Mouse (Mus musculus) intestine, embryonic 15.5 days (tissue): ENCODE data around the gene Naaa. TPM values are rescaled to one million over a fixed set of nuclear protein-coding genes. Genes with fewer than 3 reads are reported as not detected.

ENCODE experiments used
- ATAC-seq: fragments of 200-750 bp; cut with Nextera tagmentation; 2 replicates; pipeline ENCODE4 v1.8.0; 2017; ENCODE audit warnings: moderate TSS enrichment, moderate library complexity
- H3K27ac ChIP-seq: fragments of 300-500 bp; sonication (generic); 2 replicates; pipeline ENCODE4 v1.5.1; 2015; ENCODE audit warnings: mild to moderate bottlenecking, inconsistent platforms
- H3K27me3 ChIP-seq: fragments of 300-500 bp; sonication (generic); replicated peaks from 2 replicates; pipeline ENCODE4 v1.6.1; 2015; ENCODE audit warnings: inconsistent platforms
- H3K36me3 ChIP-seq: fragments of 300-500 bp; sonication (generic); 2 replicates; pipeline ENCODE4 v1.6.1; 2015; ENCODE audit warnings: inconsistent platforms
- H3K4me1 ChIP-seq: fragments of 300-500 bp; sonication (generic); replicated peaks from 2 replicates; pipeline ENCODE4 v1.6.1; 2015; ENCODE audit warnings: inconsistent platforms
- H3K4me2 ChIP-seq: fragments of 300-500 bp; sonication (generic); replicated peaks from 2 replicates; pipeline ENCODE4 v1.6.1; 2015; ENCODE audit warnings: mild to moderate bottlenecking, inconsistent platforms
- H3K4me3 ChIP-seq: fragments of 300-500 bp; sonication (generic); replicated peaks from 2 replicates; pipeline ENCODE4 v1.5.1; 2015; ENCODE audit warnings: inconsistent platforms
- H3K9ac ChIP-seq: fragments of 300-500 bp; sonication (generic); 2 replicates; pipeline ENCODE4 v1.6.1; 2015; ENCODE audit warnings: inconsistent platforms
- H3K9me3 ChIP-seq: fragments of 300-500 bp; sonication (generic); 2 replicates; pipeline ENCODE4 v1.6.1; 2016; ENCODE audit warnings: inconsistent platforms
- WGBS: fragments of 180-500 bp; shearing (Covaris S2); methylation state at CpG from one replicate; pipeline ENCODE4 v1.1.7; 2015; 5-methylcytosine and 5-hydroxymethylcytosine counted together
- polyA plus RNA-seq: library from polyadenylated mRNA; unstranded; fragments of >200 nt; fragmentation: Nextera tagmentation; extraction: Ambion mirVana; gene quantifications from 2 replicates; pipeline ENCODE4 v1.2.1, GENCODE M21; 2015

The Naaa gene
- polyA plus RNA-seq, result 24.2 and 26.8 TPM in 2 replicates

GRCm38 (mm10) chr5:92277437-92278394, at the start of gene Naaa:
Naaa (minus strand) TSS chr5:92278170.
- no peaks in the 10 kb centered on the region for H3K36me3 ChIP-seq
- no peaks in the 10 kb centered on the region for H3K9me3 ChIP-seq
- peak within 1 kb of the TSS; percentile 70 for H3K9ac ChIP-seq
- H3K4me1 ChIP-seq, result peaks cover 18% of the 10 kb centered on the region
- H3K27me3 ChIP-seq, result no peaks in the 10 kb centered on the region
- peak within 1 kb of the TSS; percentile 72 for H3K27ac ChIP-seq
- ATAC-seq, result peak; percentile 96
- WGBS, result 2% methylated on average over 54 of the region's 54 CpGs
- H3K4me3 ChIP-seq, result peak within 1 kb of the TSS; percentile 76
- H3K4me2 ChIP-seq, result peak within 1 kb of the TSS; percentile 91

DNA sequence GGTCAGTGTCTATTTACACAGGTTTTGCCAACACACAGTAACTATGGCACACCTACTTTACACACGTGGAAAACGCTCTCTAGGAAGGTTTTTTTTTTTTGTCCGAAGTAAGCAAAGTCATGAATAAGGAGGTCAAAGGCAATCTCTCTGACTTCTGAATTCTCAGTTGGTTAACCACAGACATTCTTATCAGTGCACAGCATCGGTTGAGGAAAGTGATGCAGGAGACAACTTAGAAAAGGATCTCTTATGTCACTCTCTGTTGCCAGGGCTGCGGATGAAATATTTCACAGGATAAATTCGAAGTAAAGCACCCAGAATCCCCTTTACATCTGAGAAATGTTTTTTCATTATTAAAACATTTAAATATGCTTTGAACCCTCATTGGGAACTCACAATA, 49.4 kb upstream of the Naaa start:
- no peak overlapping the region for H3K9ac ChIP-seq
- no peak for ATAC-seq
- H3K36me3 ChIP-seq, result no peaks in the 10 kb centered on the region
- no peak overlapping the region for H3K4me2 ChIP-seq
- no peaks in the 10 kb centered on the region for H3K27me3 ChIP-seq
- 60% methylated on average over 6 of the region's 6 CpGs for WGBS
- no peak overlapping the region for H3K4me3 ChIP-seq
- no peak overlapping the region for H3K27ac ChIP-seq
- H3K4me1 ChIP-seq, result 0 out of 2 replicates have a peak, but pooled peaks cover 9% of the 10 kb centered on the region
- H3K9me3 ChIP-seq, result no peaks in the 10 kb centered on the region

- Histone ChIP-seq H3K36me3 (no peaks in the 10 kb centered on the region), H3K4me3 (no peak overlapping the region), H3K4me1 (0 out of 2 replicates have a peak, but pooled peaks cover 4% of the 10 kb centered on the region), H3K9ac (no peak overlapping the region), H3K27me3 (no peaks in the 10 kb centered on the region), H3K27ac (no peak overlapping the region), H3K4me2 (no peak overlapping the region), H3K9me3 (no peaks in the 10 kb centered on the region)
- WGBS, result 64% methylated on average over 5 of the region's 5 CpGs
- no peak for ATAC-seq
These were observed 45.3 kb upstream of the Naaa start for GRCm38 (mm10) chr5:92323264-92323663.

DNA sequence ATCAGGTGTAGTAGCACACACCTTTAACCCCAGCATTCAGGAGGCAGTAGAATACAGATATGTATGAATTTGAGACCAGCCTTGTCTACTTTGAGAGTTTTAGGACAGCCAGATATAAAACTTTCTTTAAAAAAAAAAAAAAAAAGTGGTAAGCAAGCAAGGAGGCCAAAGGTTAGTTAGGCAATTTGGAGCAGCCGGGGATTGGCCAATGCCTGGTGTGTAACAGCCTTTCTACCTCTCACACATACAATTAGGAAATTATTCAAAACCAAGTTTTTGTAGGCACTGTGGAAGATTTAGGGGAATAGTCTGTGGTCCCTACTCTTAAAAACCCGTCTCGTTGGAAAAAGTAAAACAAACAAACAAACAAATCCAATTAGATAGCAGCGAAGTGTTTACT, 44.6 kb upstream of the Naaa start:
- no peak overlapping the region for H3K4me2 ChIP-seq
- no peak for ATAC-seq
- 0 out of 2 replicates have a peak, but pooled peaks cover 4% of the 10 kb centered on the region for H3K4me1 ChIP-seq
- no peak overlapping the region for H3K4me3 ChIP-seq
- H3K27ac ChIP-seq, result no peak overlapping the region
- no peaks in the 10 kb centered on the region for H3K36me3 ChIP-seq
- H3K27me3 ChIP-seq, result no peaks in the 10 kb centered on the region
- H3K9me3 ChIP-seq, result no peaks in the 10 kb centered on the region
- H3K9ac ChIP-seq, result no peak overlapping the region
- 80% methylated on average over 4 of the region's 4 CpGs for WGBS

DNA sequence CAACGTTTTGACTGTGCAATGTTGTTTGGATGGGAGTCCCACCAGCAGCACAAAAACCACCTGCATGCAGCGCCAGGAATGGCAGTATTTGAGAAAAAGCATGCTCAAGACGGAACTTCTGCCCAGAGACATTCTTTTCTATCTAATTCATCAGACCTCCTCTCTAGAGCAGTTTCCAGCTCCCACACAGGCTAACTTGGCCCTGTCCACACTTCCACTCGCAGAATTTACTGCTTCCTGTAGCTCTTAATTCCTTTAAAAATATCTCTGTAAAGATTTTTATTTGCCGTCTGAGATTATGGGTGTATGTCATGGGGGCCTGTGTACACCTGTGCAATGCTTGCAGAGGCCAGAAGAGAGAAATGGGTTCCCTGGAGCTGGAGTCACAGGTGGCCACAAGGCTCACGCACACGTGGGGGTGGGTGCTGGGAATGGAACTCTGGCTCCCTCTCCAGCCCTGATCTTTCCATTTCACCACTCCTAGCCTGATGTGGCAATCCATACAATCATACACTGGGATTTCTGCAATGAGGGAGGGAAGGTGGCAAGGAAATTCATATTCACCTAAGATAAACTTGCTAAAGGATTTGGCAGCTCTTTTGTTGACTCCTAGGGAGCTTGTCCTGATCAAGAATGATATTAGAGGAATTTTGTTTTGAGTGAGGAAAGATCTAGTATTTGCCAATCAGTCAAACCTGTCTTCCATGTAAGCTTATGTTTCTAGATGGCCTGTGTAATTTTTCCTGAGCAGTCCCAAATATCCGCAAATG, 43.8 kb upstream of the Naaa start:
- Histone ChIP-seq H3K9me3 (no peaks in the 10 kb centered on the region), H3K4me2 (no peak overlapping the region), H3K36me3 (no peaks in the 10 kb centered on the region), H3K27me3 (no peaks in the 10 kb centered on the region), H3K4me3 (no peak overlapping the region), H3K4me1 (0 out of 2 replicates have a peak, but pooled peaks cover 4% of the 10 kb centered on the region), H3K27ac (no peak overlapping the region), H3K9ac (no peak overlapping the region)
- WGBS, result 36% methylated on average over 8 of the region's 8 CpGs
- ATAC-seq, result no peak

DNA sequence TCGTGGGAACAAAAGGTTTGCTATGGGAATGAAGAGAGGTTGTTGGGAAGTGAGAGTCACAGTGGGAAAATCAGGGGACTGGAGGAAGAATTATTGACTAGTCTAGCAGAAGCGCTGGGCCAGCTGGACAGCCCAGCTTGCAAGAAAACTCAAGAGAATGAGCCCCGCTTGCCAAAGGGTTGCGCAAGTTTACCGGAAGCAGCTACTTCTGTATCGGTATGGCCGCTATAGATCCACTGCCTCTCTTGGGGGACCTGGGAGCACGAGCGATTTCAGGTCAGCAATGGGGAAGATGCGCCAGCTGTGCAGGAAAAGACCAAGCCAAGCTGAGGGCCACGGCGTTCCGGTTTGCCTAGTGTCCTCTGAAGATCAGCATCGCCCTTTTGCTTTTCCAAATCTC, 40.6 kb upstream of the Naaa start:
- Histone ChIP-seq H3K4me2 (no peak overlapping the region), H3K4me1 (no peaks in the 10 kb centered on the region), H3K9ac (no peak overlapping the region), H3K27ac (no peak overlapping the region), H3K4me3 (no peak overlapping the region), H3K27me3 (no peaks in the 10 kb centered on the region), H3K36me3 (no peaks in the 10 kb centered on the region), H3K9me3 (no peaks in the 10 kb centered on the region)
- ATAC-seq, result no peak
- WGBS, result 79% methylated on average over 14 of the region's 14 CpGs

- no peaks in the 10 kb centered on the region for H3K9me3 ChIP-seq
- no peaks in the 10 kb centered on the region for H3K27me3 ChIP-seq
- no peak overlapping the region for H3K4me2 ChIP-seq
- ATAC-seq, result no peak
- H3K4me3 ChIP-seq, result no peak overlapping the region
- no peaks in the 10 kb centered on the region for H3K36me3 ChIP-seq
- 80% methylated on average over 7 of the region's 7 CpGs for WGBS
- no peak overlapping the region for H3K9ac ChIP-seq
- no peaks in the 10 kb centered on the region for H3K4me1 ChIP-seq
- H3K27ac ChIP-seq, result no peak overlapping the region
These were observed 40.1 kb upstream of the Naaa start for GRCm38 (mm10) chr5:92318119-92318518.

GRCm38 (mm10) chr5:92313776-92314175, 35.8 kb upstream of the Naaa start:
- Histone ChIP-seq H3K4me2 (no peak overlapping the region), H3K9ac (no peak overlapping the region), H3K27me3 (no peaks in the 10 kb centered on the region), H3K4me3 (no peak overlapping the region), H3K36me3 (no peaks in the 10 kb centered on the region), H3K9me3 (no peaks in the 10 kb centered on the region), H3K27ac (no peak overlapping the region), H3K4me1 (peaks cover 3% of the 10 kb centered on the region; the same call in 1 of the 2 replicates)
- no peak for ATAC-seq
- WGBS, result 43% methylated on average over 7 of the region's 7 CpGs

DNA sequence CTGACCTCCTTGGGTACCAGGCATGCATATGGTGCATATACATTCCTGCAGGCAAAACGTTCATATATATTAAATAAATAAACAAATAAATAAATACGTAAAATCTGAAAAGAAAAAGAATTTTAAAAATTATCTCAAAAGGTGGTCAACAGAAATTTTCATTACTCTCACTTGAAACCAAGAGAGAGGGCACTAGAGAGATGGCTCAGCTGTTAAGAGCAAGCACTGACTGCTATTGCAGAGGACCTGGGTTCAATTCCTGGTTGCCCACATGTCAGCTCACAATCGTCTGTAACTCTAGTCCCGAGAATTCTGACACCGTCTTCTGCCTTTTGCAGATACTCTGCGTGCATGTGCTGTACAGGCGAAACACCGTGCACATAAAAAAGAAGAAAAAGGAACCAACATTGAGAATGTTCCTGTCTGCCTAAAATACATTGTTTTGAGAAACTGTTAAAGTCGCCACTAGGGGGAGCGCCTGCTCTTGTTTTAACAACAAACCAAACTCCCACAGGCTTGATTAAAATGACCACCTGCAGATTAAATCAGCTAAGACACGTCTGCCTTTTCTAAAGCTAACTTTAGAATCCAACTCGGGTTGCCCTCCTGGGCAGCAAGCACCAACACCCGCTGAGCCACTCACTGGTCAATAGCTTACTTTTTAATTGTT, 34.2 kb upstream of the Naaa start:
- H3K4me1 ChIP-seq, result peaks cover 4% of the 10 kb centered on the region; the same call in 1 of the 2 replicates
- ATAC-seq, result no peak
- H3K4me3 ChIP-seq, result no peak overlapping the region
- H3K27ac ChIP-seq, result no peak overlapping the region
- no peak overlapping the region for H3K4me2 ChIP-seq
- H3K9me3 ChIP-seq, result no peaks in the 10 kb centered on the region
- 11% methylated on average over 13 of the region's 13 CpGs for WGBS
- H3K9ac ChIP-seq, result no peak overlapping the region
- H3K27me3 ChIP-seq, result no peaks in the 10 kb centered on the region
- H3K36me3 ChIP-seq, result no peaks in the 10 kb centered on the region

- ATAC-seq, result peak; percentile 93
- H3K9ac ChIP-seq, result peak within 1 kb of the TSS; percentile 60
- WGBS, result 2% methylated on average over 41 of the region's 41 CpGs
- peak within 1 kb of the TSS; percentile 69 for H3K4me2 ChIP-seq
- no peaks in the 10 kb centered on the region for H3K27me3 ChIP-seq
- peak within 1 kb of the TSS; percentile 74 for H3K4me3 ChIP-seq
- H3K36me3 ChIP-seq, result peaks cover 6% of the 10 kb centered on the region; the same call in 1 of the 2 replicates
- peaks cover 4% of the 10 kb centered on the region; the same call in 1 of the 2 replicates for H3K4me1 ChIP-seq
- no peaks in the 10 kb centered on the region for H3K9me3 ChIP-seq
- H3K27ac ChIP-seq, result peak within 1 kb of the TSS; percentile 55
These were observed 31.9 kb upstream of the Naaa start, which contains the start of gene Sdad1 for GRCm38 (mm10) chr5:92309681-92310511. Sdad1 (minus strand) TSS chr5:92310479.

- peaks cover 4% of the 10 kb centered on the region; the same call in 1 of the 2 replicates for H3K4me1 ChIP-seq
- H3K4me3 ChIP-seq, result no peak overlapping the region
- no peaks in the 10 kb centered on the region for H3K27me3 ChIP-seq
- peaks cover 44% of the 10 kb centered on the region for H3K36me3 ChIP-seq
- H3K9ac ChIP-seq, result no peak overlapping the region
- no peak overlapping the region for H3K27ac ChIP-seq
- H3K4me2 ChIP-seq, result no peak overlapping the region
- WGBS, result 76% methylated on average over 3 of the region's 3 CpGs
- no peaks in the 10 kb centered on the region for H3K9me3 ChIP-seq
- ATAC-seq, result no peak
These were observed 26.3 kb upstream of the Naaa start for GRCm38 (mm10) chr5:92304291-92304690.
